Mouse (Mus musculus): ENCODE measurements at regions not wholly inside any gene's neighbourhood (a gene's known extent, or its start where the extent isn't known, plus 50 kb on each side); places are given as distances from the start of the nearest gene placed in this dataset.

DNA sequence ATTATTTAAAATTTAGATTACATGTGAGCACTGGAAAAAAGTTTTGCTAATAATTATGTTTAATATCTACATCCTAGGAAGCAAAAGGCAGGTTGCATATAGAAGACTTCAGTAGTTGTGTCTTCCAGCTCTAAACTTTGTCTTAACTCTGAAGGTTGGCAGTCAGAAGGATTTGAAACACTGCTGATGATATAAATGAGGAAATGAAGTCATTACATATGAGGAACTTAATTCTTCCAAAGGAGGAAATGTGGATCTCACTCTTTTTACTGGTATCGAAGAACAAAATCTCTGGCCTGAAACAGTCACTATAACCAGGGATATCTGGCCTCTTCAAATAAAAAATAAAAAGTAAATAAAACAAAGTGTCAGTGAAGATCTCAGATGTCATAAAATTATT, 173.1 kb downstream of the Calcrl start:
- TF ChIP-seq POLR2A (IDR thresholded peaks at IDR 0.05; ENCODE audit: borderline replicate concordance, extremely low read depth, insufficient read depth, insufficient read length, poor library complexity, severe bottlenecking) (no peak), CTCF (IDR thresholded peaks at IDR 0.05; ENCODE audit: borderline replicate concordance, extremely low read depth, insufficient read depth, insufficient read length) (no peak)

Measured in brain, embryonic 14.5 days (tissue).